ENCODE assay signal across 10 mouse cellular contexts in genomic region chr4:140396548-140396947, GRCm38 (mm10).
"Had no signal": no experiment of that assay in that cellular context is flagged by ENCODE, and none has a peak within 500 bp of the region (broad histone marks: within the 10 kb centered on the region; RNA-seq: fewer than 3 reads in every experiment).

No protein-coding gene starts in this region.

- H3K27me3 ChIP-seq: stomach, embryonic 15.5 days had no signal

- ATAC-seq: intestine, postnatal 0 days; midbrain, embryonic 13.5 days had no signal

- H3K4me2 ChIP-seq: liver, embryonic 11.5 days; midbrain, embryonic 13.5 days; stomach, embryonic 15.5 days had no signal

- H3K4me3 ChIP-seq: limb, embryonic 10.5 days; midbrain, embryonic 13.5 days; stomach, embryonic 15.5 days had no signal

- H3K27ac ChIP-seq: limb, embryonic 10.5 days; midbrain, embryonic 13.5 days; stomach, embryonic 15.5 days had no signal

- H3K9ac ChIP-seq: midbrain, embryonic 13.5 days; stomach, embryonic 15.5 days had no signal

- H3K36me3 ChIP-seq: limb, embryonic 10.5 days; midbrain, embryonic 13.5 days; stomach, embryonic 15.5 days had no signal

- DNase-seq: kidney, adult 8-10 months; kidney, postnatal 25 days; layer of hippocampus, adult 9-11 months; thymus, adult 2 months; thymus, postnatal 25 days had no signal

- H3K4me1 ChIP-seq: limb, embryonic 10.5 days; stomach, embryonic 15.5 days had no signal

- H3K9me3 ChIP-seq: limb, embryonic 10.5 days; midbrain, embryonic 13.5 days; stomach, embryonic 15.5 days had no signal
